8 mouse cellular contexts compared by ENCODE assay signal in the genomic region with DNA sequence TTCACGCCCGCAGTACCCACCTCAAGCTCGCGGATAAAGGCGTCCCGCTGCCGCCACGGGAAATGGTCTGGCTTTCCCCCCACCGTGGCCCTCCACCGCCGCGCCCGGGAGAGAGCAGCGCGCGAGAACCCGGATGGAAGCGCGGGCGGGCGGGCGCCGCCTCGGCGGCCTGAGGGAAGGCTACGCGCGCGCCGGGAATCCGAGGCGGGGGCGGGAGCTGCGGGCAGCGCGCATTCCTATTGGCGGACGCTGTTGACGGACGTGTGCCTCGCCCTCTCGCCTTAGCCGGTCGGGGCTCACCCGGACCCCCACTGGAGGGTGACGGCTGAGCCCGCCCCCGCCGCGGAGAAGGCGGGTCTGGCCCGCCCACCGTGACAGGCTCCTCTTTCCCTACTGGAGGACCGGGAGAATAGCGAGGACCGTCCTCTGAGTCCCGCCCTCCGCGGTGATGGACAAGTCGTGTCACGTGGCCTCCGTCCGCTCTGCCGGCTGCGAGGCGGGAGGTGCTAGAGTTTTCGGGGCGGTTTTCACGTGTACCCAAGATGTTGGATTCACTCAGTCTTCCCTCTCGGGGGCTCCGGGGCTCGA. TPM values are rescaled to one million over a fixed set of nuclear protein-coding genes. Genes with fewer than 3 reads are reported as not detected.
DNase-seq lines count a peak whose midpoint lies in the region; ATAC-seq lines count a peak whose summit lies in the region.

No protein-coding gene starts in this region.

- peak overlapping the region; percentile 63 for H3K4me2 ChIP-seq in kidney, embryonic 15.5 days

- H3K4me3 ChIP-seq in heart, embryonic 10.5 days, result peak overlapping the region; percentile 92
- peak overlapping the region; percentile 95 for H3K4me3 ChIP-seq in kidney, embryonic 15.5 days (replicated peaks)

- under 1% methylated on average over 72 of the region's 72 CpGs for WGBS in heart, embryonic 10.5 days
- 0% methylated on average over 60 of the region's 72 CpGs for WGBS in kidney, embryonic 15.5 days

- H3K9me3 ChIP-seq in heart, embryonic 10.5 days, result no peaks in the 10 kb centered on the region
- H3K9me3 ChIP-seq in kidney, embryonic 15.5 days (replicated peaks), result no peaks in the 10 kb centered on the region

- peak; percentile 99 for DNase-seq in B cell, adult 2 months
- peak; percentile 100 for DNase-seq in brain, adult 2 months (ENCODE audit: low read depth, low spot score)
- DNase-seq in heart, embryonic 10.5 days (ENCODE audit: low spot score), result peak; percentile 100
- DNase-seq in liver, result peak; percentile 100
- DNase-seq in spleen, postnatal 4 days (ENCODE audit: low spot score in 2 of 2), result peak; percentile 99

- peak overlapping the region; percentile 99 for H3K9ac ChIP-seq in kidney, embryonic 15.5 days

- peak; percentile 95 for ATAC-seq in erythroblast, adult 5-6 weeks (replicated peaks; ENCODE audit: low FRiP score, poor library complexity, severe bottlenecking)
- ATAC-seq in kidney, embryonic 15.5 days (replicated peaks; ENCODE audit: low FRiP score), result peak; percentile 98
- peak; percentile 93 for ATAC-seq in monocyte, adult 5-6 weeks (replicated peaks; ENCODE audit: insufficient number of reproducible peaks, low FRiP score, low TSS enrichment, poor library complexity, severe bottlenecking)

- H3K27ac ChIP-seq in heart, embryonic 10.5 days, result peak overlapping the region; percentile 100
- H3K27ac ChIP-seq in kidney, embryonic 15.5 days, result peak overlapping the region; percentile 100

- H3K27me3 ChIP-seq in heart, embryonic 10.5 days (ENCODE audit: insufficient read depth, poor library complexity, severe bottlenecking), result no peaks in the 10 kb centered on the region
- H3K27me3 ChIP-seq in kidney, embryonic 15.5 days, result no peaks in the 10 kb centered on the region

- peaks cover 23% of the 10 kb centered on the region for H3K4me1 ChIP-seq in heart, embryonic 10.5 days
- peaks cover 26% of the 10 kb centered on the region for H3K4me1 ChIP-seq in kidney, embryonic 15.5 days

- H3K36me3 ChIP-seq in heart, embryonic 10.5 days, result no peaks in the 10 kb centered on the region
- no peaks in the 10 kb centered on the region for H3K36me3 ChIP-seq in kidney, embryonic 15.5 days

RNA-seq across cellular contexts. Expression of gene A830005F24Rik, which starts 33.1 kb away (rescaled TPM):
- 1.9 TPM in 1 of 2 replicates, not detected in the other for total RNA-seq in erythroblast, adult 5-6 weeks (2015; ENCODE audit: low replicate concordance)
- not detected in 2 replicates for total RNA-seq in erythroblast, adult 5-6 weeks (2017; ENCODE audit: low replicate concordance)
- 1.6 and 2.0 TPM in 2 replicates for polyA plus RNA-seq in heart, embryonic 10.5 days (2016; fragmentation: Nextera tagmentation; extraction: Ambion mirVana)
- 1.2 and 1.5 TPM in 2 replicates for polyA plus RNA-seq in kidney, embryonic 15.5 days (2015; fragmentation: Nextera tagmentation; extraction: Ambion mirVana)
- 0.95 to 1.7 TPM (median 1.3 TPM) in 3 replicates for total RNA-seq in monocyte, adult 5-6 weeks (2017)

RNA-seq across cellular contexts. Expression of gene Zfp169, which starts 33.2 kb away (rescaled TPM):
- total RNA-seq in erythroblast, adult 5-6 weeks (2015; ENCODE audit: low replicate concordance), result 0.63 and 4.8 TPM in 2 replicates
- total RNA-seq in erythroblast, adult 5-6 weeks (2017; ENCODE audit: low replicate concordance), result 0.98 and 2.9 TPM in 2 replicates
- 2.7 and 3.6 TPM in 2 replicates for polyA plus RNA-seq in heart, embryonic 10.5 days (2016; fragmentation: Nextera tagmentation; extraction: Ambion mirVana)
- 3.5 and 3.9 TPM in 2 replicates for polyA plus RNA-seq in kidney, embryonic 15.5 days (2015; fragmentation: Nextera tagmentation; extraction: Ambion mirVana)
- total RNA-seq in monocyte, adult 5-6 weeks (2017), result 6.1 to 31.0 TPM (median 8.3 TPM) in 3 replicates

Comparison
In these comparisons a context has a peak if more than half of its experiments do, and no peak if none do; other contexts are left out.
1. Peak in every context shown above with its lines: DNase-seq, ATAC-seq, H3K4me3 ChIP-seq and H3K27ac ChIP-seq.